Mouse (Mus musculus): ENCODE results near the gene Otulin. TPM values are rescaled to one million over a fixed set of nuclear protein-coding genes. Genes with fewer than 3 reads are reported as not detected.

Gene Otulin
- polyA plus RNA-seq, 2 experiments: 14.6 to 24.1 TPM

DNA sequence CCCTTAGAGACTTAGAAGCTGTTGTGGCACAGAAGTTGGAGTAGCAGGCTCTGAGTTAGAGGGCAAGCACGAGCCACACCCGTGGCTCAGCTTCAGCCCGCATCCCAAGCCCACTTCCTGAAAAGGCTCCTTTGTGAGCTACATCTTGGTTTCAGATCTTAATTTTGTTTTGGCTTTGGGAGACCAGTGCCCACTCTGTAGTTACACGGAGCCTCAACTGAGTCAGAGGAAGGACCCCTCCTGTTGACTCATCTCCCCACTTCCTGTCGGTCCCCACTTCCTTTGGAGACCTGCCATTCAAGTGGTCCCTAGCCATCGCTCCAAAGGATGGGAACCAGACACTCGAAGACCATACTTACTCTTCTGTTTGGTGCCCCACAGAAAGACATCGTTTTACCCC, 112.5 kb downstream of the Otulin start:
- Histone ChIP-seq H3K9ac (replicated peaks) (no peak overlapping the region), H3K27me3 (ENCODE audit: control insufficient read depth, insufficient read depth, low read length) (no peaks in the 10 kb centered on the region), H3K4me2 (ENCODE audit: low read depth) (no peak overlapping the region), H3K9me3 (ENCODE audit: control insufficient read depth, low read length) (no peaks in the 10 kb centered on the region), H3K4me3 (ENCODE audit: insufficient read depth in 1 of 2, low read depth in 2 of 2, low read length in 2 of 2) (no peak overlapping the region), H3K36me3 (replicated peaks; ENCODE audit: control insufficient read depth, insufficient read depth, low read depth) (no peaks in the 10 kb centered on the region), H3K27ac (no peak overlapping the region), H3K4me1 (replicated peaks; ENCODE audit: control insufficient read depth in 2 of 2, insufficient read depth in 2 of 2, low read length in 1 of 2) (peaks cover 0 to 8% of the 10 kb centered on the region in 2 experiments; a peak in 2 of 4 replicates)
- TF ChIP-seq EP300 (IDR thresholded peaks at IDR 0.05; ENCODE audit: low read depth) (no peak), CTCF (IDR thresholded peaks at IDR 0.05; ENCODE audit: low read depth) (no peak)
- ATAC-seq (ENCODE audit: insufficient read depth) (no peak), DNase-seq (ENCODE audit: low read depth in 3 of 3, low spot score in 3 of 3) (no peak)
- 25% methylated on average over 8 of the region's 8 CpGs for WGBS (ENCODE audit: insufficient replicate concordance)

GRCm38 (mm10) chr15:27516927-27517326, 113.6 kb downstream of the Otulin start:
- H3K36me3 ChIP-seq (replicated peaks; ENCODE audit: control insufficient read depth, insufficient read depth, low read depth): no peaks in the 10 kb centered on the region
- no peak overlapping the region for H3K4me3 ChIP-seq (ENCODE audit: insufficient read depth in 1 of 2, low read depth in 2 of 2, low read length in 2 of 2)
- no peaks in the 10 kb centered on the region for H3K9me3 ChIP-seq (ENCODE audit: control insufficient read depth, low read length)
- H3K9ac ChIP-seq (replicated peaks): no peak overlapping the region
- ATAC-seq (ENCODE audit: insufficient read depth) (no peak), DNase-seq (ENCODE audit: low read depth in 3 of 3, low spot score in 3 of 3) (no peak)
- TF ChIP-seq CTCF (IDR thresholded peaks at IDR 0.05; ENCODE audit: low read depth): no peak
- TF ChIP-seq EP300 (IDR thresholded peaks at IDR 0.05; ENCODE audit: low read depth): no peak
- 56% methylated on average over 1 of the region's 1 CpGs for WGBS (ENCODE audit: insufficient replicate concordance)
- no peak overlapping the region for H3K4me2 ChIP-seq (ENCODE audit: low read depth)
- no peak overlapping the region for H3K27ac ChIP-seq
- no peaks in the 10 kb centered on the region for H3K27me3 ChIP-seq (ENCODE audit: control insufficient read depth, insufficient read depth, low read length)
- H3K4me1 ChIP-seq (replicated peaks; ENCODE audit: control insufficient read depth in 2 of 2, insufficient read depth in 2 of 2, low read length in 1 of 2): peaks cover 0 to 8% of the 10 kb centered on the region in 2 experiments; a peak in 1 of 4 replicates

DNA sequence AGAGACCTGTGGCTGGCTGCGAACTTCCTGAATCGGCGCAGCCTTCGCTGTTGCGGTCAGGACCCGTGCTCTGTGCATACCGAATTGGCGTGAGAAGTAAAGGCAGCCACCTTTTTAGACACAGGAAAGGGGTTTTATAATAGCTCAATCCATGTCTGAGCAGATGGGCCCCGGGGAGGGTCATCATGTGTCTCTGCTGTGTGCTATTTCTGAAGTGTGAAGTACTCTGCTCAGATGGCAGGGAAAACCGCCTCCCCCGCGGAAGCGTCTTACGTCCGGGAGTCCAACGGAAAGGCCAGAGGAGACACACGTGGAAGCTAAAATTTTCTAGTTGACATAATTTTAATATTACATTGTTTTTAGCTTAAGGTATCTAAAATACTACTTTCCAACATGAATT, 121.5 kb downstream of the Otulin start:
- TF ChIP-seq EP300 (IDR thresholded peaks at IDR 0.05; ENCODE audit: low read depth) (no peak), CTCF (IDR thresholded peaks at IDR 0.05; ENCODE audit: low read depth) (no peak)
- no peak overlapping the region for H3K27ac ChIP-seq
- no peaks in the 10 kb centered on the region for H3K9me3 ChIP-seq (ENCODE audit: control insufficient read depth, low read length)
- no peak overlapping the region for H3K4me3 ChIP-seq (ENCODE audit: insufficient read depth in 1 of 2, low read depth in 2 of 2, low read length in 2 of 2)
- DNase-seq (ENCODE audit: low read depth in 3 of 3, low spot score in 3 of 3) (no peak), ATAC-seq (ENCODE audit: insufficient read depth) (no peak)
- H3K36me3 ChIP-seq (replicated peaks; ENCODE audit: control insufficient read depth, insufficient read depth, low read depth): no peaks in the 10 kb centered on the region
- WGBS (ENCODE audit: insufficient replicate concordance): 89% methylated on average over 17 of the region's 17 CpGs
- peaks cover 17 to 21% of the 10 kb centered on the region in 2 experiments for H3K4me1 ChIP-seq (replicated peaks; ENCODE audit: control insufficient read depth in 2 of 2, insufficient read depth in 2 of 2, low read length in 1 of 2)
- no peaks in the 10 kb centered on the region for H3K27me3 ChIP-seq (ENCODE audit: control insufficient read depth, insufficient read depth, low read length)
- no peak overlapping the region for H3K4me2 ChIP-seq (ENCODE audit: low read depth)
- no peak overlapping the region for H3K9ac ChIP-seq (replicated peaks)

GRCm38 (mm10) chr15:27508169-27508568, 122.3 kb downstream of the Otulin start:
- no peaks in the 10 kb centered on the region for H3K9me3 ChIP-seq (ENCODE audit: control insufficient read depth, low read length)
- H3K27ac ChIP-seq: no peak overlapping the region
- H3K4me1 ChIP-seq (replicated peaks; ENCODE audit: control insufficient read depth in 2 of 2, insufficient read depth in 2 of 2, low read length in 1 of 2): peaks cover 17 to 25% of the 10 kb centered on the region in 2 experiments
- no peak overlapping the region for H3K9ac ChIP-seq (replicated peaks)
- H3K4me3 ChIP-seq (ENCODE audit: insufficient read depth in 1 of 2, low read depth in 2 of 2, low read length in 2 of 2): no peak overlapping the region
- DNase-seq (ENCODE audit: low read depth in 3 of 3, low spot score in 3 of 3) (no peak), ATAC-seq (ENCODE audit: insufficient read depth) (no peak)
- H3K27me3 ChIP-seq (ENCODE audit: control insufficient read depth, insufficient read depth, low read length): no peaks in the 10 kb centered on the region
- H3K4me2 ChIP-seq (ENCODE audit: low read depth): no peak overlapping the region
- no peak for TF ChIP-seq EP300 (IDR thresholded peaks at IDR 0.05; ENCODE audit: low read depth)
- TF ChIP-seq CTCF (IDR thresholded peaks at IDR 0.05; ENCODE audit: low read depth): no peak
- H3K36me3 ChIP-seq (replicated peaks; ENCODE audit: control insufficient read depth, insufficient read depth, low read depth): no peaks in the 10 kb centered on the region
- 79% methylated on average over 7 of the region's 7 CpGs for WGBS (ENCODE audit: insufficient replicate concordance)

DNA sequence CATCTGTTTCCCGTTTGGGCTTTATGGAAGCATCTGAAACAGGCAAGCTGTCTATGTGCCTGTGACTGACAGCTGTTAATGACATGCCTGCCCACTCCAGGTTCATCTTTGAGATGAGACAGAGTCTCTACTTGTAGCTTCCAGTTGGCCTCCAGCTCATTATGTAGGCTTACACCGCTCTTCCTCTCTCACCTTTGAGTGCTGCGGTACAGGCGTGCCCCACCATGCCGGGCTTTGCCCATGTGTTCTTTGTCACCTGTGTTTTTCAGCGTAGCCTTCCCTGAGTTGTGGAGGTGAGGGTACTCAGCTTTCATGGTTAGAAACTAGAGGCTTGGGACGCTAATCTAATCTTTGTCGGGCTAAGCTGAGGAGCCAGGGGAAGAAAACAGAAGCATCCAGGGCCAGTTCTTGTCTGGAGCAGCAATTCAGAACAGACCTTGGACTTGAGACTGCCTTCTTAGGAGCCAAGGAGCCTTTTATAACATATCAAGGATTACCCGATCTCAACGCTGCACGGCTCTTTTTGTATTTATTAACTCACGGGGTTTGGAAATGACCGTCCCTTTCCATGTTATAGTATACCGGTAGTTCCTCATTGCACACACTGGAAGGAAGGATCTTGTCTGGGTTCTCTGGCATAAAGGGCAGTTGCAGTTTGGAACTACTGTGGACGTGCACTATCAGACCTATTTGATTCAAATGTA, 123.4 kb downstream of the Otulin start:
- Histone ChIP-seq H3K9me3 (ENCODE audit: control insufficient read depth, low read length) (no peaks in the 10 kb centered on the region), H3K27ac (no peak overlapping the region), H3K36me3 (replicated peaks; ENCODE audit: control insufficient read depth, insufficient read depth, low read depth) (no peaks in the 10 kb centered on the region), H3K9ac (replicated peaks) (no peak overlapping the region), H3K4me2 (ENCODE audit: low read depth) (0 out of 2 replicates have a peak overlapping the region, but pooled peaks have one; percentile 2), H3K4me3 (ENCODE audit: insufficient read depth in 1 of 2, low read depth in 2 of 2, low read length in 2 of 2) (no peak overlapping the region), H3K4me1 (replicated peaks; ENCODE audit: control insufficient read depth in 2 of 2, insufficient read depth in 2 of 2, low read length in 1 of 2) (peaks cover 17 to 25% of the 10 kb centered on the region in 2 experiments), H3K27me3 (ENCODE audit: control insufficient read depth, insufficient read depth, low read length) (no peaks in the 10 kb centered on the region)
- no peak for DNase-seq (ENCODE audit: low read depth in 3 of 3, low spot score in 3 of 3)
- 85% methylated on average over 15 of the region's 15 CpGs for WGBS (ENCODE audit: insufficient replicate concordance)
- TF ChIP-seq CTCF (IDR thresholded peaks at IDR 0.05; ENCODE audit: low read depth) (no peak), EP300 (IDR thresholded peaks at IDR 0.05; ENCODE audit: low read depth) (no peak)
- no peak for ATAC-seq (ENCODE audit: insufficient read depth)

Data from liver, embryonic 14.5 days (tissue).